Mouse (Mus musculus): ENCODE measurements at regions not wholly inside any gene's neighbourhood (a gene's known extent, or its start where the extent isn't known, plus 50 kb on each side); places are given as distances from the start of the nearest gene placed in this dataset.

GRCm38 (mm10) chr11:117538732-117539131 is 54.6 kb downstream of the Gm11733 start:
- no peak for DNase-seq (ENCODE audit: low read depth, low spot score)

GRCm38 (mm10) chr11:117540609-117541008 is 56.4 kb downstream of the Gm11733 start:
- DNase-seq (ENCODE audit: low read depth, low spot score): no peak

DNA sequence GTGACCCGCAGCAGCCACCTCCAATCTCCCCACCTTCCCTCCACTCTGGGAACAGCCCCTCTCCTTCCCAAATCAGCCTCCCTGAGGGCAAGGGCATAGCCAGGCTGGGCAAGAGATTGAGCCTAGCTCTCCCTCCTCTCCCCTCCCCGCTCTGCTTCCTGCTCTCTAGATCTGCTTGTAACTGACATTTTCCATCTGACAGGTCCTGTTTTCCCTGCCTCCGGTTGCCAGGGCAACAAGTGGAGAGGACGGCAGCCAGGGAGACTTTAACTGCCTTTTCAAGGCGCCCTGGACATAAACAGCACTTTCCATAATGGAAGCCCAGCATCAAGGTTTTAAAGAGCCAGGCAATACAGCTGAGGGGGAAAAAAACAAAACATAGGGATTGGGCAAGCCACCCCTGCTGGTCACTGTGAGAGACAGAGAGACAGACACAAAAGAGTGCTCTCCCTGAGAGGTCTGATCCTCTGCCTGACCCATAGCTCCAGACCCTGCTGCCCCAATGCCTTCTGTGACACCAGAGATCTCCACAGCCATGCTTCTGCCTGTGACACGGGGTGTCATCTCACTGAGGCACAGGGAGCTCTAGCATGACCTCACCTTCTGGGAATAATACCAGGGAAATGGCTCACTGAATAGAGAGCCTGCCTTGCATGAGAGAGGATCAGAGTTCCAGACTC is 57.2 kb downstream of the Gm11733 start:
- peak; percentile 17 for DNase-seq (ENCODE audit: low read depth, low spot score)

- no peak for DNase-seq (ENCODE audit: low read depth, low spot score)
Observed at GRCm38 (mm10) chr11:117543191-117543590, 59.0 kb downstream of the Gm11733 start.

- no peak for DNase-seq (ENCODE audit: low read depth, low spot score)
Observed at GRCm38 (mm10) chr11:117544507-117544906, 60.3 kb downstream of the Gm11733 start.

DNA sequence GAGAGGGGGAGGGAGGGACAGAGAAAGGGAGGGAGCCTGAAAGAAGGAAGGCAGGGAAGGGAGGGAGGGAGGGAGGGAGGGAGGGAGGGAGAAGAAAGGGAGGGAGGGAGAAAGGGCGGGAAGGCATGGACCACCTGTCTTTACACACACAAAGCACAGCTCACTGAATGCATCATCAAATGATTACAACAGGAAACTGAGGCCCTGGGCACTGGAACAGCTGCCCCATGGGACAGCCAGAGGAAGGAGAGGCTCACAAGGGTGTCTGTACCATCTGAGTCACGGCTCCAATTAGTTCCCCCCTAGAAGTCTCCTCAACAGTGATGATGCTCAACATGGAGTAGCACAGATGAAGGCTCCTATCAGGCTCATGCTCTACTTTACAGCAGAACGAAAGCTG is 60.8 kb downstream of the Gm11733 start:
- DNase-seq (ENCODE audit: low read depth, low spot score): peak; percentile 6

GRCm38 (mm10) chr11:117551926-117552325 is 67.8 kb downstream of the Gm11733 start:
- DNase-seq (ENCODE audit: low read depth, low spot score): no peak

GRCm38 (mm10) chr11:117552430-117552969 is 68.3 kb downstream of the Gm11733 start:
- DNase-seq (ENCODE audit: low read depth, low spot score): no peak

DNA sequence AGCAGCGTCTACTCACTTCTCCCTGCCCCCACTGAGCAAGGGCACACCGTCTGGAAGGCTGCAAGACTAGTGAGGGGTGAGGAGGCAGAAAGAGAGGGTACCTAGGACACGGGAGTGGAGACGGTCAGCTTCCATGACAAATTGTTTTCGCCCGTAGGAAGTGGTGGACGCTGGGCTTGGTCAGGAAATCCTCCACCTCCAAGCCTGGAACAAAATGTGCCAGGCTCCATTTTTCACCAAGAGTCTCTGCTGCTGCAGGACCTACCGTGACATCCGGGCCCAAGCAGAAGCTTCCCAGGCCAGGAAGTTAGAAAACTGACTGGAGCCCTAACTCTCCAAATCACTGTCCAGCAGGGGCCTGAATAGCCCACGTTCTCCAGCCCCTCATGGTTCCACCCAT is 69.9 kb downstream of the Gm11733 start:
- DNase-seq (ENCODE audit: low read depth, low spot score): no peak

- DNase-seq (ENCODE audit: low read depth, low spot score): peak; percentile 70
Observed at GRCm38 (mm10) chr11:117557474-117558381, 73.6 kb downstream of the Gm11733 start.

DNA sequence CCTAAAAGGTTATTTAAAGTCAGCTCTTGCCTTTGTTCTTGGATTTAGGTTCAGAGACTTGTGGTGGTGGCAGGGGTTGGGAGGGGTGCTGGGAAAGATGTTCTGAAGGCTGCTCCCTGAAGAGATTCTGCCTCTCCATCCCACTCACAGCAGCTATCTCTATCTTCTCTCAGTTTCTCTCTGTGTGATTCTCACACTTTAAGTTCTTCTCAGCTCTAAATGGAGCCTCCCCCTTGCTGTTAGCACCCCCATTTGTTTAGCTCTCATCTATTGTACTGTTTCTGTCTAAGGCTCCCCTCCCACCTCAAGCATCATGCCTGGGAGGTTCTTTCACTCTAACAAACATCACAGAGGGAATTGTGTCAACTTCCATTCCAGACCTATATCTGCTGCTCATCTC is 75.7 kb downstream of the Gm11733 start:
- no peak for DNase-seq (ENCODE audit: low read depth, low spot score)

- no peak for DNase-seq (ENCODE audit: low read depth, low spot score)
Observed at GRCm38 (mm10) chr11:117567961-117568605, 83.9 kb downstream of the Gm11733 start.

DNA sequence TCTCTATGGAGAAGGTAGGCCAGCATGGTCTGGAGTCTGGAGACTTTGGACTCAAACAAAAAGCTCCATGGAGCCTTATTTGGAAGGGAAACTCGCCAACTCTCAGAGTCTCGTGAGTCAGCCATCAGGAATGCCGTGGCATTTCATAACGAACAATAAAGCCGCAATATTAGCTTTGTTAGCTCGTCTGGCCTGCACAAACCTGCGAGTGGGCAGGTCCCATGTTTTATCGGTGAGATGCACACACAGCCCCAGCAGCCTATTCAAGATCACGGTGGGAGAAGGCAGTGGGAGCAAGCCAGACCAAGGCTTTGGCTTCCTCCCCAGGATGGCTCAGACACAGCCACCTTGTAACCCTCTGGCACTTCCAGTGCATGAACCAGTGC is 84.4 kb downstream of the Gm11733 start:
- DNase-seq (ENCODE audit: low read depth, low spot score): peak; percentile 96

DNA sequence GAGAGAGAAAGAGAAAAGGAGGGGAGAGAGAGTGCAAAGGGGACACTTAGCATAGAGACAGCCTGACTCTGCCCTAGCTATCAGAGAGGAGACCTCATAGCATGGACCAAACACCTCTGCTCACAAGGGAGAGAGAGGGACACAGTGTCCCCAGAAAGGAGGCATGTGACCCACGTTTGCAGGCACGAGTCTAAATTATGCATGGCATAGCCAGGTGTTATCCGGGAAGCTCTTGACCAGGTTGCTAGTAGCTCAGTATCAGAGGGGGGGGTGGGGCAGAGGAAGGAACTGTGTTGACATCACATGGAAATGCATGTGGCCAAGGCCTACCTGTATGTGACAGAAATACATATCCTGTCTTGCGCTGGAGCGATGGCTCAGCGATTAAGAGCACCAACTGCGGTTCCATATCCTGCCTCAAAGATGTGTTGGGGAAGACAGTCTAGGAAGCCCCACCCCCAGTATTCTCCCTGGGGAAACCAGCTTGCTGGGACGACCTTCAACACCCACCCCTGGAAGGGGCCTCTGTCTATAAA is 84.5 kb upstream of the Tnrc6c start:
- DNase-seq (ENCODE audit: low read depth, low spot score): no peak

GRCm38 (mm10) chr11:117571858-117572257 is 82.2 kb upstream of the Tnrc6c start:
- DNase-seq (ENCODE audit: low read depth, low spot score): no peak

DNA sequence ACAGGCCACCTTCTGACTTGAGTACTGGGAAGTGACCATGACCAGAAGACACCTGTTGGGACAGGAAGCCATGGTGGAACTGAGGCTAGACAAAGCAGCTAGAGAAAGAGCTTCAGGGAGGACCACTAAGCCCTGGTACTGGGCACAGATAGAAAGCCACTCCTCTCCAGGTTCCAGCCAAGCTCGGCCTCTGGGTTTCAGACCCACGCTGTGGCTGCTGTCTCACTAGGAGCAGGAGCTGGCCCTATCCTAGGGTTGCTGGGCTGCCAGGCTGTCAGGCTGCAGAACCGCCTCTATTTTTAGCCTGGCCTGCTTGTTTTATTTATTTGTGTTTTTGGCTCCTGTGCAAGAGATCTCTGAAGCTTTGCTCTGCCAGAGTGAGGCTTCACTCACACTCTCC is 79.4 kb upstream of the Tnrc6c start:
- peak; percentile 9 for DNase-seq (ENCODE audit: low read depth, low spot score)

DNA sequence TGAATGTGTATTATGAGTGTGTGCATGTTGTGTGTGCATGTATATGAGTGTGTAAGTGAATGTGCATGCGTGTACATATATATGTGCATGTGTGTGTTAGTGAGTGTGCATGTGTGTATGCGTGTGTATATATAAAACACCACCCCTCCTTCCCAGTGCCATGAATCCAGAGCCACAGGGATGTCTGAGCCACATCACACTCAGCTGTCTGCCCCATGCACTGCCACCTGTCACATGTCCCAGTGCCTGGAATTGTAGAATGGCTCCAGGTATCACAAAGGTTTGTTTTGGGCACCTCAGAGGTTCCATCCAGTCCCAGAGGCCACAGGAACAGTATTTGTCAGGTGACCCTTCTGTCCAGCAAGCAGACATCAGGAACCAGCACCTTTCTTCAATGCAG is 75.0 kb upstream of the Tnrc6c start:
- DNase-seq (ENCODE audit: low read depth, low spot score): no peak

GRCm38 (mm10) chr11:117579720-117580119 is 74.4 kb upstream of the Tnrc6c start:
- no peak for DNase-seq (ENCODE audit: low read depth, low spot score)

DNA sequence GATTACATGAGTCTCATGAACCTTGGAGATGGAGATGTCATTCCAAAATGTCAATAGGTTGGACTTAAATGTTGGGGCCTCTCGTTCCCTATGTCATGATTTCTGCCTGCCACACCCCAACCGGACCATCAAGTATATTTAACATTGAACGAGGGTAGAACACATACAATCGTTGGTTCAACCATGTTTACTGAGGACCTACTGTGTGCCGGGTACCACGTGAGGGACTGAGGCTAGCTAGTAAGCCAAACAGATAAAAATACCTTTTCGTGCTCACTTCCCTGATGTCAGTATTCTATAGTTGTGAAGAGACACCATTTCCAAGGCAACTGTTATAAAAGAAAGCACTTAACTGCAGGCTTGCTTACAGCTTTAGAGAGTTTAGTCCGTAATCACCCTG is 70.6 kb upstream of the Tnrc6c start:
- DNase-seq (ENCODE audit: low read depth, low spot score): no peak

DNA sequence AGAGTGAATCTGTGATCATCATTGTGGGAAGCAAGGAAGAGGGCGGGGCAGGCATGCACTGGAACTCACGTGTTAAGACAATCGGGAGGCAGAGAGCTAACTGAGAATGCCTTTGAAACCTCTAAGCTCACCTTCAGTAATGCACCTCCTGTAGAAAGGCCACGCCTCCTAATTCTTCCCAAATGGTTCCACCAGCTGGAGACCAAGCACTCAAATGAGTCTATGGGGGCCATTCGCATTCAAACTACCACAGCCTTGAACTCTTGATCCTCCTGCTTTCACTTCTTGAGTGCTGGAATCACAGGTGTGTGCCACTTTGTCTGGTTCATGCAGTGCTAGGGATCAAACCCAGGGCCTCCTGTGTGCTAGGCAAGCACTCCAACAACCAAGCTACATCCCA is 68.5 kb upstream of the Tnrc6c start:
- DNase-seq (ENCODE audit: low read depth, low spot score): no peak

DNA sequence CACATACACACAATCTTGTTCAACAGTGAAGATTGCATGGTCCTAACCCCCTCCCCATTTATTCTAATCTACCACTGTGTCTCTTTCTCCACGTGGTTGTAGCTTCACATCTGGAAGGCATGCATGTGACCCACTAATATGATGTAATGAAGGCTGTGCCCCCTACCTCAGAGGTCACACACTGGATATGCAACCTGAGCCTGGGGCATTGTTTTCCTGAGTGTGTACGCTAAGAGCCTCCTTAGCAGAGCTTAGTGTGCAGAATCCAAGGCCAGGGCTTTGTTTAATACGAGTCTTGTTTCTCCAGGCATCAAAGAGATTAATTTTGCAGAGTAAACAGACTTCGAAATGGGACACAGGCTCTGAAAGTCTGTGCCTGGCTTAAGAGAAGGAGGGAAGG is 68.0 kb upstream of the Tnrc6c start:
- no peak for DNase-seq (ENCODE audit: low read depth, low spot score)

- DNase-seq (ENCODE audit: low read depth, low spot score): no peak
Observed at GRCm38 (mm10) chr11:117586857-117587425, 67.1 kb upstream of the Tnrc6c start.
